Mouse (Mus musculus): ENCODE data around the gene Gm3417. TPM values are rescaled to one million over a fixed set of nuclear protein-coding genes. Genes with fewer than 3 reads are reported as not detected.

The Gm3417 gene
- polyA plus RNA-seq (2014; fragmentation: Illumina TruSeq; extraction: RNeasy Lipid Tissue Mini Kit (QIAGEN cat#74804); ENCODE audit: low read depth, low replicate concordance) = not detected

DNA sequence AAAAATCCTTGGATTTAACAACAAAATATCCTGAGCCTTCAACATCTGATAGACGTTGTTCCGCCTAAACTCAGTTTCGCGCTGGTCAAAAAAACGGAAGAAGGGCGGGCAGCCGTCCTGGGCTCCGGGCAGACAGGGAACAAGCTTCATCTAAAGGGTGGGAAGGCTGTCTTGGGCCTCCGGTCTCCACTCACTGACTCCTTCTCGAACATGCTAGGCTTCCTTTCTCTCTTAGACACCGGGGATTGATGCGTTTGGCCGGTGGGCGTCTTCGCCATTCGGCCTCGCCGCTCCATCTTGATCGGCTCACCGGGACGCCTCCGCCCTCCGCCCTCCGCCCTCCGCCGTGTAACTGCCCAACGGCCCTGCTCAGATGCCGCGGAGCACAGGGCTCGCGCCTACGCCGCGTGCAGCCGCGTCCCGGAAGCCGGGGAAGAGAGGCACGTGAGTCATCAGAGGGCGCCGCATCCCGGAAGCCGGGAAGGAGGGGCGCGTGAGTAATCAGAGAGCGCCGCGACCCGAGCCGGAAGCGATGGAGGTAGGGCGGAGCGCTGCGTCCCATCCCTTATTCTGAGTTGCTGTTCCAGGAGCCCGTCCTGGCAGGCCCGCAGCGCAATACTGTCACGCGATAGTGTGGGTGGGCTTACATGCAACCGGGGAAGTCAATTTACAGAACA lies at the start of gene Gm3417, which contains the start of gene 9030025P20Rik:
Gene Gm3417 (minus strand): TSS at position 429 of the 677 bp plus-strand sequence.
Gene 9030025P20Rik (plus strand): TSS at position 107 of the 677 bp plus-strand sequence.

GRCm38 (mm10) chr17:15009706-15010413 lies 31.3 kb upstream of the Gm3417 start, which contains the start of gene Gm3435:
Gene Gm3435 (plus strand): TSS chr17:15010176.

GRCm38 (mm10) chr17:14960951-14961556 lies 17.5 kb downstream of the Gm3417 start, which contains the start of gene Phf10:
Gene Phf10 (minus strand): TSS chr17:14961273.

DNA sequence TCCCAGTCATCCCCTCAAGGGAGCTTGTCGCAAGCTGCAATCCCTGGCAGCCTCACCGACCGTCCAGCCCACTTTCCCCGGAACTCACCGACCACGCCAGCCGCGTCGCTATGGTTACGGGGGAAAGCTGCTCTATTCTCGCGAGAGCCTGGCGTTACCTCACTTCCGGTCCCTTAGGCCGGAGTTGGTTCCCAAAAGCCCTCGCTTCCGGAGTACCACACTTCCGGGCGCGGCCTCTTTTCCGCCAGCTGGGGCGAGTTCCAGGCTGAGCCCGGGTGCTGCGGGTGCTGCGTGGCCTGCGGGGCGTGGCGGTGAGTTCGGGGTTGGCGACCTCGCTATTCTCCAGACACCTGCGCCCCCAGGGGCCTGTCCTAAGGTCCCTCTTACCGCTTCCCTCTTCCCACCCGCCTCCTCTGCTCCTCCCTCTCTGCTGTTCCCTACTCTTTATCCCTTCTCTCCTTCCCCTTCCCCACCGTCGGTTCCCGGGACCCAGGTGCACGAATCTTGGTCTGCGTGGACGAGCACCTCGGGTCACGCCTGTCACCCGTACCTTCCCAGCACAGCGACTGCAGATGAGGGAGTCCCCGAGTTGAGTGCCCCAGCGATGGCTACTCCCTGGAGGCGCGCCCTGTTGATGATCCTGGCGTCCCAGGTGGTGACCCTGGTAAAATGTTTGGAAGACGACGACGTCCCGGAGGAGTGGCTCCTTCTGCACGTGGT lies 35.4 kb downstream of the Gm3417 start, which contains the start of the genes Wdr27 and 1600012H06Rik:
Gene Wdr27 (minus strand): TSS at position 150 of the 720 bp plus-strand sequence.
Gene 1600012H06Rik (plus strand): TSS at position 176 of the 720 bp plus-strand sequence.

Other genes with a start within 250 kb of the Gm3417 start
- gene Wdr27, start 35.6 kb downstream of the Gm3417 start, polyA plus RNA-seq (2014; fragmentation: Illumina TruSeq; extraction: RNeasy Lipid Tissue Mini Kit (QIAGEN cat#74804); ENCODE audit: low read depth, low replicate concordance) = 2.1 TPM
- 80.4 TPM for gene 1600012H06Rik, start 35.6 kb downstream of the Gm3417 start, polyA plus RNA-seq (2014; fragmentation: Illumina TruSeq; extraction: RNeasy Lipid Tissue Mini Kit (QIAGEN cat#74804); ENCODE audit: low read depth, low replicate concordance)
- gene Phf10, start 17.5 kb downstream of the Gm3417 start, polyA plus RNA-seq (2014; fragmentation: Illumina TruSeq; extraction: RNeasy Lipid Tissue Mini Kit (QIAGEN cat#74804); ENCODE audit: low read depth, low replicate concordance) = 91.2 TPM
- 7.0 TPM for gene 9030025P20Rik, start 322 bp downstream of the Gm3417 start, polyA plus RNA-seq (2014; fragmentation: Illumina TruSeq; extraction: RNeasy Lipid Tissue Mini Kit (QIAGEN cat#74804); ENCODE audit: low read depth, low replicate concordance)
- gene Gm3435, start 31.4 kb upstream of the Gm3417 start, polyA plus RNA-seq (2014; fragmentation: Illumina TruSeq; extraction: RNeasy Lipid Tissue Mini Kit (QIAGEN cat#74804); ENCODE audit: low read depth, low replicate concordance) = 7.9 TPM
- 31.0 TPM for gene Ermard, start 62.4 kb upstream of the Gm3417 start, polyA plus RNA-seq (2014; fragmentation: Illumina TruSeq; extraction: RNeasy Lipid Tissue Mini Kit (QIAGEN cat#74804); ENCODE audit: low read depth, low replicate concordance)
- gene Tcte3, start 62.7 kb upstream of the Gm3417 start, polyA plus RNA-seq (2014; fragmentation: Illumina TruSeq; extraction: RNeasy Lipid Tissue Mini Kit (QIAGEN cat#74804); ENCODE audit: low read depth, low replicate concordance) = 6.3 TPM
- gene Gm3448, start 62.7 kb upstream of the Gm3417 start, polyA plus RNA-seq (2014; fragmentation: Illumina TruSeq; extraction: RNeasy Lipid Tissue Mini Kit (QIAGEN cat#74804); ENCODE audit: low read depth, low replicate concordance) = 2.4 TPM

All from kidney, adult 10 weeks (tissue).